Mouse (Mus musculus) limb, embryonic 11.5 days (tissue): ENCODE results near the gene Scn8a. TPM values are rescaled to one million over a fixed set of nuclear protein-coding genes. Genes with fewer than 3 reads are reported as not detected.

Experiments used
- ATAC-seq: fragments of 200-750 bp; cut with Nextera tagmentation; 2 replicates; pipeline ENCODE4 v1.8.0; 2017; ENCODE audit warnings: low read depth; ENCODE audit not compliant: insufficient number of reproducible peaks, low FRiP score, low TSS enrichment
- DNase-seq: peaks from one replicate; pipeline ENCODE4 v3.0.0-alpha.2; 2015; ENCODE audit warnings: low spot score
- H3K27ac ChIP-seq: fragments of 300-500 bp; sonication (generic); replicated peaks from 2 replicates; pipeline ENCODE4 v1.5.1; 2014; ENCODE audit warnings: low read depth, mild to moderate bottlenecking, low read length
- H3K27me3 ChIP-seq: fragments of 300-500 bp; sonication (generic); 2 replicates; pipeline ENCODE4 v1.6.1; 2014; ENCODE audit warnings: mild to moderate bottlenecking, low read length, mixed read lengths; ENCODE audit not compliant: control insufficient read depth, insufficient read depth
- H3K36me3 ChIP-seq: fragments of 300-500 bp; sonication (generic); 2 replicates; pipeline ENCODE4 v1.6.1; 2014; ENCODE audit warnings: mild to moderate bottlenecking, low read length, moderate library complexity, mixed read lengths; ENCODE audit not compliant: control insufficient read depth, insufficient read depth
- H3K4me1 ChIP-seq: fragments of 300-500 bp; sonication (generic); 2 replicates; pipeline ENCODE4 v1.6.1; 2014; ENCODE audit warnings: low read length, mixed read lengths; ENCODE audit not compliant: control insufficient read depth, insufficient read depth
- H3K4me2 ChIP-seq: fragments of 300-500 bp; sonication (generic); 2 replicates; pipeline ENCODE4 v1.6.1; 2014; ENCODE audit warnings: low read depth, mild to moderate bottlenecking, moderate library complexity; ENCODE audit not compliant: severe bottlenecking
- H3K4me3 ChIP-seq: fragments of 300-500 bp; sonication (generic); 2 replicates; pipeline ENCODE4 v1.5.1; 2014; ENCODE audit warnings: low read depth, low read length
- H3K9ac ChIP-seq: fragments of 300-500 bp; sonication (generic); 2 replicates; pipeline ENCODE4 v1.6.1; 2014; ENCODE audit warnings: mild to moderate bottlenecking, low read length
- H3K9me3 ChIP-seq: fragments of 300-500 bp; sonication (generic); 2 replicates; pipeline ENCODE4 v1.6.1; 2016; ENCODE audit warnings: low read length; ENCODE audit not compliant: control insufficient read depth
- whole genome bisulfite sequencing: fragments of 180-500 bp; shearing (Covaris S2); extraction: QIAGEN DNeasy Blood & Tissue Kit; methylation state at CpG from one replicate; pipeline ENCODE4 v1.1.7; 2014; 5-methylcytosine and 5-hydroxymethylcytosine counted together
- polyA plus RNA-seq: library from polyadenylated mRNA; unstranded; fragments of >200 nt; fragmentation: Nextera tagmentation; extraction: Ambion mirVana; gene quantifications from 2 replicates; pipeline ENCODE4 v1.2.1, GENCODE M21; 2014

The Scn8a gene
- polyA plus RNA-seq, 1 experiment from 2014 or later, result 4.5 TPM

GRCm38 (mm10) chr15:101072736-101073135 lies 203.1 kb downstream of the Scn8a start:
- no peak for ATAC-seq
- WGBS, result 64% methylated on average over 2 of the region's 2 CpGs
- H3K4me1 ChIP-seq, result peaks cover 52% of the 10 kb centered on the region

GRCm38 (mm10) chr15:101074067-101074466 lies 204.4 kb downstream of the Scn8a start:
- Histone ChIP-seq H3K9me3 (no peaks in the 10 kb centered on the region), H3K4me1 (peaks cover 46% of the 10 kb centered on the region), H3K4me2 (no peak overlapping the region), H3K27ac (no peak overlapping the region), H3K36me3 (peaks cover 4% of the 10 kb centered on the region; the same call in 1 of the 2 replicates), H3K4me3 (no peak overlapping the region), H3K27me3 (no peaks in the 10 kb centered on the region), H3K9ac (no peak overlapping the region)
- no peak for ATAC-seq
- WGBS, result 90% methylated on average over 5 of the region's 5 CpGs
- no peak for DNase-seq

More at GRCm38 (mm10) chr15:101072736-101073135, 203.1 kb downstream of the Scn8a start:
- H3K4me3 ChIP-seq, result no peak overlapping the region
- no peak for DNase-seq
- H3K27me3 ChIP-seq, result no peaks in the 10 kb centered on the region
- no peak overlapping the region for H3K27ac ChIP-seq
- H3K36me3 ChIP-seq, result peaks cover 4% of the 10 kb centered on the region; the same call in 1 of the 2 replicates
- no peak overlapping the region for H3K9ac ChIP-seq
- no peak overlapping the region for H3K4me2 ChIP-seq
- no peaks in the 10 kb centered on the region for H3K9me3 ChIP-seq

GRCm38 (mm10) chr15:101075150-101075549 lies 205.5 kb downstream of the Scn8a start:
- no peaks in the 10 kb centered on the region for H3K9me3 ChIP-seq
- H3K4me3 ChIP-seq, result no peak overlapping the region
- no peak for DNase-seq
- peaks cover 4% of the 10 kb centered on the region; the same call in 1 of the 2 replicates for H3K36me3 ChIP-seq
- H3K27me3 ChIP-seq, result no peaks in the 10 kb centered on the region
- H3K27ac ChIP-seq, result peak overlapping the region; percentile 26; the same call in 1 of the 2 replicates
- 44% methylated on average over 4 of the region's 4 CpGs for WGBS
- peak overlapping the region; percentile 90 for H3K4me2 ChIP-seq
- no peak overlapping the region; the same call in 1 of the 2 replicates for H3K9ac ChIP-seq
- H3K4me1 ChIP-seq, result peaks cover 38% of the 10 kb centered on the region
- ATAC-seq, result no peak

GRCm38 (mm10) chr15:101075656-101076055 lies 206.0 kb downstream of the Scn8a start:
- peak overlapping the region; percentile 97 for H3K4me3 ChIP-seq
- H3K4me2 ChIP-seq, result peak overlapping the region; percentile 90
- no peaks in the 10 kb centered on the region for H3K27me3 ChIP-seq
- H3K4me1 ChIP-seq, result peaks cover 35% of the 10 kb centered on the region
- no peak overlapping the region for H3K9ac ChIP-seq
- ATAC-seq (no peak), DNase-seq (no peak)
- no peaks in the 10 kb centered on the region for H3K9me3 ChIP-seq
- WGBS, result 18% methylated on average over 5 of the region's 5 CpGs
- H3K36me3 ChIP-seq, result peaks cover 4% of the 10 kb centered on the region; the same call in 1 of the 2 replicates
- H3K27ac ChIP-seq, result peak overlapping the region; percentile 9; the same call in 1 of the 2 replicates

DNA sequence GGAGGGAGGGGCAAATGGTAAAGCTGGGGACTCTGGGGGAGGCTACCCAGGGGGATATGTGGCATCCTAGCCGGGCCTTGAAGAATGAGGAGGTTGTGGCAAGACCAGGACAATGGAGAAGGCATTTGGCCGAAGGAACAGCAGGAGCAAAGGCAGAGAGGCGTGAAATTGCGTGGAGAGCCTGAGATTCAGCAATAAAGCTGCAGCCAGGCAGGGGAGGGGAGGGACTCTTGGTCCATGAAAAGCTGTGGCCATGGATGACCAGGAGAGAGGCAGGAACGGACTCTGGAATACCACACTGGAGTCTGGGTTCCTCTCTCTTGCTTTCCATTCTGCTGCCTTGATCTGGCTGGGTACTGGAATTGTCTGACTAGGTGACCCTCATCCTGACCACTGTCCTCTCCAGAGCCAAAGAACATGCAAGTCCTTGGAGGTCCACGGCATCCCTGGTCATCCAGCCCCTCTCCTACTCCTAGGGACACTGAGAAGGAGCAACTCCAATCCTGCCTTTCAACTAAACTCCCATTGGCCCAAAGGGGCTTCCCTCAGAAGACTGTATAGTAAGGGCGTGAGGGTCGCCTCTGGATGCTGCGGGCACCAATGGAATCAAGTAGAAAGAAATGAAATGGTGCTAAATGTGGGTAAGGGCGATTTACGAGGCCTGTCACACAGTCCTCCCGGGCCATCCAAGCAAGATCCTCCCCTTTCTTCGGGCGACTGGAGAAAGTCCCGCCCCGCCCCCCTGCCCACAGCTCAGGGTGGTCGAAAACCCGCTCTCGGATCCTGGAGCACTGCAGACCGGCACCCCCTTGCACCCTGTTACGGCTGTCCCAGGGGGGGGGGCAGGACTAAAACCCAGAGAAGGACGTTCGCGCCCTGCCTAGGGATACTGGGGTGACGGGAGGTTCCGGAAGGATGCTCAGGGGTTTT lies 206.7 kb downstream of the Scn8a start:
- Histone ChIP-seq H3K27me3 (no peaks in the 10 kb centered on the region), H3K4me1 (peaks cover 35% of the 10 kb centered on the region), H3K4me3 (peak overlapping the region; percentile 97), H3K9ac (peak overlapping the region; percentile 96), H3K36me3 (peaks cover 4% of the 10 kb centered on the region; the same call in 1 of the 2 replicates), H3K27ac (peak overlapping the region; percentile 96; the same call in 1 of the 2 replicates), H3K9me3 (no peaks in the 10 kb centered on the region), H3K4me2 (peak overlapping the region; percentile 90)
- DNase-seq (no peak), ATAC-seq (no peak)
- 4% methylated on average over 26 of the region's 26 CpGs for WGBS

DNA sequence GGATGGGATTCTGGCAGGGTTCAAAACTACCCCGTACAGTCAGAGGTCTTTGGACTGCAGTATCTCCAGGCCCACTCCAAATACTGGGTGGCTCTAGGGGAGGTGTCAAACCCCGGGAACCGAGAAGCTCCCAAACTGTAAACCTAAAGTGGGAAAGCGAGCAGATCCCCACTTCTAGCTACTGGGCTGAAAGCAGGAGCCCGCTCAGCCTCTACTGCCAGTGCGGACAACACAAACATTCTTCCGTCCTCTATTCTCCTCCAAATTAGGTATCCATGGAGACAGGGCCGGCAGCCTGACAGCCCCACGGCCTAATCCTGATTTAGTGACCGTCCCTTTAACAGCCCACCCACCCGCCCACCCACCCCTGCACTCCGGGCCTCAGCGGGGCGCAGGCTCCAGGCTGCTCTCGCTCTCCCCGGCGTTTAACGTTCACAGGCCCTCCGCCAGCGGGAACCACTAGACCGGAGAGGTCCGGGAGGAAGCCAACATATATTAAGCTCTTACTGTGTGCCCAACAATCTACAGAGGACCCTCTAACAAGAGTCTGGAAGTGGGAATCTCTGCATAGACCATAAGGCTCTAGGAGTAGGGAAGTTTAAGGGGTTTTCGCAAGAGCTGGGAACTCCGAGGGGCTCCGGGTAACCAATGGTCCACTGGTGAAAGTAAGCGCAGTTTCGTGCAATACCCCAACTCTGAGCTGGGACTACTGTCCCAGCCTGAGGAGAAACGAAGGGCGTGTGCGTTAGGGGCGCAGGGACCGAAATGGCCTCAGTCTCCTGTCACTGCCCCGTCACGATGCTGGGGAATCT lies 207.5 kb downstream of the Scn8a start:
- peaks cover 4% of the 10 kb centered on the region; the same call in 1 of the 2 replicates for H3K36me3 ChIP-seq
- under 1% methylated on average over 34 of the region's 34 CpGs for WGBS
- H3K9me3 ChIP-seq, result no peaks in the 10 kb centered on the region

GRCm38 (mm10) chr15:101077813-101078730 lies 208.4 kb downstream of the Scn8a start, which contains the start of gene Fignl2:
Gene Fignl2 (minus strand): TSS chr15:101078567.
- peak within 1 kb of the TSS; percentile 96 for H3K27ac ChIP-seq
- H3K9ac ChIP-seq, result peak within 1 kb of the TSS; percentile 96
- under 1% methylated on average over 67 of the region's 96 CpGs for WGBS
- H3K4me3 ChIP-seq, result peak within 1 kb of the TSS; percentile 97
- peak; percentile 65 for DNase-seq
- peak within 1 kb of the TSS; percentile 90 for H3K4me2 ChIP-seq
- ATAC-seq, result peak; percentile 21
- no peaks in the 10 kb centered on the region for H3K9me3 ChIP-seq
- no peaks in the 10 kb centered on the region for H3K27me3 ChIP-seq
- peaks cover 4% of the 10 kb centered on the region; the same call in 1 of the 2 replicates for H3K36me3 ChIP-seq
- H3K4me1 ChIP-seq, result peaks cover 50% of the 10 kb centered on the region

More for the DNA sequence above, 207.5 kb downstream of the Scn8a start:
- Histone ChIP-seq H3K27ac (peak overlapping the region; percentile 96), H3K4me2 (peak overlapping the region; percentile 90), H3K27me3 (no peaks in the 10 kb centered on the region), H3K9ac (peak overlapping the region; percentile 96), H3K4me3 (peak overlapping the region; percentile 97), H3K4me1 (peaks cover 43% of the 10 kb centered on the region)
- DNase-seq (peak; percentile 63), ATAC-seq (no peak)
